Mouse (Mus musculus) cerebellum, adult 18-20 months (tissue): Measurements from ENCODE around the gene Stip1.
"Not testable (repeated sequence)": the region's sequence is repeated elsewhere in the genome, so short reads cannot be mapped to it uniquely, and the experiment has no call there.

Experiments
- DNase-seq, 2 experiments: peaks; one replicate each; pipeline ENCODE4 v3.0.0; 2021

Gene Stip1

GRCm38 (mm10) chr19:7062916-7063315, 23.1 kb upstream of the Stip1 start:
- no peak for DNase-seq

DNA sequence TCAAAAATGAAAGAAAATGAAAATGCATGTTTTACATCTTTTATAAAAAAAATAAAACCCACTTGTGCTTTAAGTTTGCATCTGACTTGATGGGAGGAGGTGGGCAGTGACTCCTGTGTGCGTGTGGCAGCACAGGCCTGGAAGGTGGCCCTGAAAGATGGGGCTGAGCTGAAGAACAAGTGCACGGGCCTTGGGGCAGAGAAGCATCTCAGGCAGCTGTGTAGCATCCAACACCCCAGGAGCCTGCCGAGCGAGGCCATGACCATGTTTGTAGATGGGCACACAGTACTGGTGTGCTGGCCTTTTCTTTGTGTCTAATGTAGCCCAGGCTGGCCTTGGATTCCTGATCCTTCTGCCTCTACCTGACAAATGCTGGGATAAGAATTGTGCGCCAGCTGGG, 22.3 kb upstream of the Stip1 start:
- no peak for DNase-seq

DNA sequence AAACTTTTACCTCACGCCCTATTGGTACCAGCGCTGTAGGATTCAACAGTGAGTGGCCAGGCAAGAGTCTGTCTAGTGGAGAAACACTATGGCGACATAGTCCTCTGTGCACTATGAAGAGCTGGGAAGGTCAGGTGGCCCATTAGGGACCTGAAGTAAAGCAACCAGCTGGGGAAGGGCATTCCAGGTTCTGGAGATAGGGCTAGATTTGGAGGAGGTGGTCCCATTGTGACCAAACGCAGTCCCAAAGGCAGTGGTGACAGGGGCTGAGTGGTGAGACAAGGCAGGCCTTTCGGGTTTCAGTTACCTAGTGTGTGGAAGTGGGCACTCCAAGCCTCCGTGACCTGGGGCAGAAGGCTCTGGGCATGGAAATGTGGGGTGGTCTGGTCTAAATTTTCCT, 18.8 kb upstream of the Stip1 start:
- DNase-seq, result no peak

DNA sequence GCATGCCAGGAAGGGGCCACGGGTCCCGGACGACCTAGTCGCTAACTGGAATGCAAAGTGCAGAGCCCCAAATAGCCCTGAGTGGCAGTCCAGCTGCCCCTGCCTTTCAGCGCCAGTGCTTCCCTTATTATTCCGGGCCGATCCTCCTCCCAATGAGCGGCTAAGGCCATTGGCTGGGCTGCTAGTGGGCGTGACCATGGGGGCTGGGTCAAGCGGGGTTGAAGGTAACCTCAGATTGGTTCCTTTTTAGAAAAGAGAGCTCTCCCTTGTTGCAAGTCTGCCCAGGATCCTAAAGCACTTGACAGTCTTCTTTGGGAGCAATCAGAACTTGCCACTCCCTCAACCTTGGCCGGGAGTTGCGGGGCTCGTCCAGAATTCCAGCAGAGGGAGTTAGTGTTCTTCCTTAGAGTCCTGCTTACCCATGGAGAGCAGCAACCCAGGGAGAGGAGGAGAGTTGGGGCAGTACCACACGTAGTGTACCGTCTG, 18.0 kb upstream of the Stip1 start:
- DNase-seq, result peak; percentile 77 to 90

DNA sequence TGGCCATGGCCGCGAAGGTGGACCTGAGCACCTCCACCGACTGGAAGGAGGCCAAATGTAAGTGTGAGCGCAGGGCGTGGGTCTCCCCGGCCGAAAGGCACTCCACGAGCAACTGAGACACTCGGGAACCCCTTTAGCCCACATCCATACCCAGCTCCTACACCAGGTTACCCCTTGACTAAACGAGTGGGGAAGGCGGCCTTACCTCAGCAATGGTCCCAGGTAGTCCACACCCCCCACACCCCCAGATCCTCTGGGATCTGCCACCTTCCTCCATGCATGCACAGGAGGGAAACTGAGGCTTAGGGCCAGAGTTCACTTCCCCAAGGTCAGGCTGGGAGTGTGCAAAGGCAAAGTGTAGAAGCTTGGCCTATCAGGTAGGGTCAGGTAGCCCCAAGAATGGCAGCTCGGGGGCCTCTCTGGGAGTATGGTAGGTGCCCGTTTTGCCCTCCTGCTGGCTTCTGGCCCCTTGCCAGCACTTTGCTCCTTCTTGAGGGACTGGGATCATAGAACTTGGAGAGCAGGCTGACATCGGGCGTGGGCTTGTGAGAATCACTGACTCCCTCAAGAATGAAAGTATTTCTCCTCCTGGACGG, 17.5 kb upstream of the Stip1 start:
- DNase-seq, result peak in 1 of 2 experiments; percentile 52

DNA sequence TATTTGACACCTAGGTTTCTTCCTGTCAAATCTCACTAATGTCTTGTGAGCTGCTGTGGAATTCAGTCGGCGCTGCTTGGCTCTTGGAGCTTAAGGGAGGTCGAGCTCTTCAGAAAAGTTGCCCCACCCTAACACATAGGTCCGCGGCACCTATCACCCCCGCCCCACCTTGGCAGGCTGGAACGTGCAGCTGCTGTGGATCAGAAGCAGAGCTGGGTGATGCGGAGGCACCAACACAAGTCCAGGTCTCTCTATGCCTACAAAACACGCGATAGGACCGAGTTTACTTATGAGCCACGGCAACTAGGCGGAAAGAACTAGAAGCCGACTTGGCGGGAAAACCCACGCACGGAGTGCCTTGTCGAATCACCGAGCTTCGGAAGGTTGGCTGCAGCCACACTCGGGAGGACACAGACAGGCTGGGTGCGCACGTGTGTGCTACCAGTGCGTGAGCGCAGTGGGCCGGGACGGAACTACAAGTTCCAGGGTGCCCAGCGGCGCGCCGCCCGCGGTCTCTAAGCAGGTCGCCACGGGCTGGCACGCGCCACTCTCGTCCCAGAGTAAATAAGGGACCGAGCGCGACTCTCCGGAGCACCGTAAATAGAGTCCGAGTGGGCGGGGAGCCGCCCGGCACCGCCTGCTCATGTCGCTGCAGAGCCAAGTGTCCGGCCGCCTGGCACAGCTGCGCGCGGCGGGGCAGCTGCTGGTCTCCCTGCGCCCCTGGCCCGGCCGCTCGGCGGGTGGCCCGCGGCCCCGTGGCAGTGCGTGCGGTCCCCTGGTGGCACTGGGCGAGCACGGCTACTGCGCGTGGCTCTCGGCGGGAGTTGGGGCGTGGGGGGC, 16.7 kb upstream of the Stip1 start, which contains the start of gene Macrod1:
TSS of gene Macrod1 (plus strand) at position 563 of the 840 bp plus-strand sequence.
- peak; percentile 79 to 83 for DNase-seq

DNA sequence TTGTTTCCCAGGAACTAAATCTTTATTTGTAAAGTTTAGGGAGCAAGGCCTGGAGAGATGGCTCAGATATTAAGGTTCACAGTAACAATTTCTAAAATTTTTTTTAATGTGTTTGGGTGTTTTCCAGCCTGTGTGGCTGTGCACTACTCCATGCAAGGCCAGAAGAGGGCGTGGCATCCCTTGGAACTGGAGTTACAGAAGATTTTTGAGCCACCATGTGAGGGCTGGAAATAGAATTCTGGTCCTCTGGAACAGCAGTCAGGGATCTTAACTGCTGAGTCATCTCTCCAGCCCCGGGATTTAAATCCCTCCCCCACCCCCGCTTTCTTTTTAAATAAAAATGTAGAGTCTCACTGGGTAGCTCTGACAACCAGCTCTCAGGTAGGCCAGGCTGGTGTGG, 15.4 kb upstream of the Stip1 start:
- DNase-seq, result no peak

DNA sequence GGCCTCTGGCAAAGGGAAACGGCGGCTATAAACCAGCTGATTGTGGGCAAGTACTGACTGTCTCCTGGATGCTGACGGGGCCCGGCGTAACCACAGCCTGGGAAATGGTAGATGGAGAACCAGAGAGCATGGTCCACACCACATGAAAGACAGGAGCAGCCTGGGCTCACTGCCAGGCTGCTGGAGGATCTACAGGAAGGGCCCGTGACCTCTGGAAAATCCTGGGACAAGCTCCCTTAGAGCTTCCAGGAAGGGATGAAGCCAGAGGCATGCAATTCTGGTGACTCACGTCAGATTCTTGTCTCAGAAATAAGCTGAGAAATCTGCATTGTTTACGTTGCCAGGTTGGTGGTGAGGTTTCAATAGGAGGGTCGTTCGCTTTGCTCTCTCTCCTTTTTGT, 15.0 kb upstream of the Stip1 start:
- no peak for DNase-seq

DNA sequence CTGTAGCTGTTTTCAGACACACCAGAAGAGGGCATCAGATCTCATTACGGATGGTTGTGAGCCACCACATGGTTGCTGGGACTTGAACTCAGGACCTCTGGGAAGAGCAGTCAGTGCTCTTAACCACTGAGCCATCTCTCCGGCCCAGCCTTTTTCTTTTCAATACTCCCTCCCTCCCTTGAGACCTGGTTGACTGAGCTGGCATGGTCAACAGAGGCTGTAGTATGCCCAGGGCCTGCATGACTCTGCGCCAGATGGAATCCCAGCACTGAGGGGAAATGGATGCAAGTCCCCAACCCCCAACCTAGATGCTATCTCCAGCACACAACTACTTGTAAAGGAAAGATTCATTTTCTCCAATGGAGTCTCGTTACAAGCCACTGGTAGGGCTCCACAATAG, 13.6 kb upstream of the Stip1 start:
- DNase-seq, result not testable (repeated sequence)

DNA sequence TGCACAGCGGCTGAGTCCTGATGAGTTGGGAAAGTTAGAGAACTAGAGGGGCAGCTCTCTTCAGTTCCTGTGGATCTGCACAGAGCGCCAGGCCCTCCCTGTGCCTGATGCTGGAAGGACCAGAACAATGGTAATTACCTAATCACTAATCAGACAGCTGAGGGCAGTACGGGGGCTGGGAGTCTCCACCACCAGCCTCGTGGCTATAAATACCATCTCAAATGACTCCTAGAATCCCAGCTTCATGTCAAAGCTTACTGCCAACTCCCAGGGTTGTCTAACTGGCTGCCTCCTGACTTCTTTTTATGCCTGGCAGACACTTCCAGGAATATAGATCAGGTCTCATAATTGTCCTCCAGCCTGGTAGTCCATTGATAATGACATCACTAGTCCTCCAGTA, 4.9 kb upstream of the Stip1 start:
- no peak for DNase-seq

DNA sequence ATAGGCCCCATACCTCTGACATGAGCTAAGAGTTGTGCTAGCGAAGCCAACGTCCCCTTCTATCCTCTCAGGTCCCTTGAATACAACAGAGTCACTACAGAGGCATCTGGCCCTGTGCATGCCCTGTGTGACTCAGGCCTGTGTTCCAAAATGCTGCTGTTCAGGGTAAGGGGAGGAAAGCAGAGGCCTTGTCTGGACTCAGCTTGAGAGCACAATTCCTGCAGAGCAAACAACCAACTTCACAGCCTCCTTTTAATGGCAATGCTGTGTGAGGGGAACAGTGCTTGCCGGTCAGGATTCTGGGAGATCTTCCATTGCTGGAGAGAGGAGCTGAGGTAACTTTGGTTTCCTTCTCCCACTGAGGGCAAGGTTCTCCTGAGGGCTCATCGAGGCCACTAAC, 4.5 kb upstream of the Stip1 start:
- DNase-seq, result no peak

DNA sequence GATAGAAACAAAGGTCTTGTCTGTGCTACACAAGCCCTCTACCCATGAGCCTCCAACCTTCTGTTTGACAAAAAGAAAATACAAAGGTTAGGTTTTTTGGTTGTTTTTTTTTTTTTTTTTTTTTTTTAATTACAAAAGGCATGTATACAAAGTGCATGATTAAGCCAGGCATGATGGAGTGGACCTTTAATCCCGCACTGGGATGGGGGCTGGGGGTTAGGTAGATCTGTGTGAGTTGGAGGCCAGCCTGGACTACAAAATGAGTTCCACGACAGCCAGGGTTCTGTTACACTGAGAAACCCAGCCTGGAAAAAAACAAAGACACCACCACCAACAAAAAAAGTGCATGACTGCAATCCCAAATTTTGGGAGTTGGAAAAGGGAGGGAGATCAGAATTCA, 1.4 kb upstream of the Stip1 start:
- DNase-seq, result no peak

- no peak for DNase-seq
These were observed 917 bp upstream of the Stip1 start for GRCm38 (mm10) chr19:7040637-7041130.

GRCm38 (mm10) chr19:7039088-7039720, 563 bp downstream of the Stip1 start:
- peak; percentile 60 to 71 for DNase-seq

DNA sequence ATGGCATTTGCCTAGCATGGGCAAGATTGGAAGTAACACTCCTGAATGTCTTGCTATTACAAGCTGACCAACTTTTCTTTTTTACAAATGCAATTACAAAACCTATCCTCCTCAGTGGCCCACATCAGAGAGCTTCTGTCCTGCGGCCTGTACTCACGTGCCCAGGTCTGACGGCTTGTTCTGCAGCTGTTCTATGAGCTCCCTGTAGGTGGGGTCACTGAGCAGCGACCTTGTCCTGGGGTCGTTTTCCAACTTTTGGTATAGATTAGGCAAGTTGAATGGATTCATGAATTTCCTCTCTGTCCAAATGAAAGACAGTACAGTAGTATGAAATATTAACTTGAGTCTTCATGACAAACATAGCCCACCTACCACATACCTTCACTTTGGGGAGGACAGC, 5.8 kb downstream of the Stip1 start:
- DNase-seq, result no peak

- DNase-seq, result no peak
These were observed 10.2 kb downstream of the Stip1 start for GRCm38 (mm10) chr19:7029531-7029930.

- peak; percentile 64 to 66 for DNase-seq
These were observed 19.5 kb downstream of the Stip1 start for GRCm38 (mm10) chr19:7020224-7020641.

- no peak for DNase-seq
These were observed 20.6 kb downstream of the Stip1 start, which contains the start of gene Fermt3 for GRCm38 (mm10) chr19:7019191-7019590. Fermt3 (minus strand) TSS chr19:7019469.

GRCm38 (mm10) chr19:7018546-7018945, 21.2 kb downstream of the Stip1 start:
- no peak for DNase-seq

DNA sequence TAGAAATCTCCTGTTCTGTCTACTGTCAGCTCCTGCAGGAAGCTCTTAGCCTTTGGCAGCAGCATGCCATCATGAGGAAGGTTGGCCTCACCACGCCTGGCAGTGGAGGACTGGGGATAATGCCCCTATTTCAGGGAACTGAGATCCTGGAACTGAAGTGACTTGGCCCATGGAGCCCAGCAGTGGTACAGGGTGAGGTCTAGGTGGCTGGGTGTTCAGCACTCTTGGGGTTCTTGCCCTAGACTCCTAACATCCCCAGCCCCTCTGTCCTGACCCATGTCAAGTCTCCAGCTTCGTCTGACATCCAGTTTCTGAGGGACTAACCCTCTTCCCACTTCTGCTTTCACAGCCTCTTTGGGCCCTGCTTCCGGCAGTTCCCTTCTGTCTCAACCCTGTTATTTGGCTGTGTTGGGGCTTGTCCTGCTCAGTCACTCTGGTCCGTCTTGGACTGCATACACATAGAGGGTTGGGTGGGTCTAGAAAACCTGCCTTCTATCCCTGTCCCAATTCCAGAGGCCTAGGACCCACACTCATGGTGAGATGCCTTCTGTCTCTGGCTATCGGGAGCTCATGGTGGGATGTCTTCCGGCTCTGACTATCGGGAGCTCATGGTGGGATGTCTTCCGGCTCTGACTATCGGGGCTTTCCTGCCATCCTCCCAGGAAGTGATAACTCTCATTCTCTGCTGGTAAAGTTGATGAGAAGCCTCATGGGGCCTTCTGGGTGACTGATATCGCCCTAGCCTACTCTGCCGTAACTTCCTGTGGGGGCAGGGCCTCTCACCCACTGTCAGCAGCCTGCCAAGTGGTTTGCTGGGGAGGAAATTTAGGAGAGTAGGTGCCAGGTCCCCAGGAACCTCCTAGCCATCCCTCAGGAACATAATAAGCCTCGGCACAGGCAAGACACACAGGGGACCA, 22.0 kb downstream of the Stip1 start:
- no peak for DNase-seq

GRCm38 (mm10) chr19:7014481-7015135, 25.2 kb downstream of the Stip1 start:
- no peak for DNase-seq

GRCm38 (mm10) chr19:7013984-7014383, 25.8 kb downstream of the Stip1 start:
- no peak for DNase-seq
